Mouse (Mus musculus): ENCODE results near the gene Sec14l1. TPM values are rescaled to one million over a fixed set of nuclear protein-coding genes. Genes with fewer than 3 reads are reported as not detected.
A peak's percentile ranks its signal among the peaks of the same experiment; 100 is the strongest.
"Not testable (repeated sequence)": the region's sequence is repeated elsewhere in the genome, so short reads cannot be mapped to it uniquely, and the experiment has no call there.

The Sec14l1 gene
- polyA plus RNA-seq (2016; fragmentation: Nextera tagmentation; extraction: Ambion mirVana): 67.2 and 67.6 TPM in 2 replicates

GRCm38 (mm10) chr11:117114592-117115345 lies at the start of gene Sec14l1:
Sec14l1 (plus strand) TSS chr11:117115168.
- no peaks in the 10 kb centered on the region for H3K9me3 ChIP-seq
- WGBS: 1% methylated on average over 51 of the region's 67 CpGs
- H3K36me3 ChIP-seq (replicated peaks): peaks cover 8% of the 10 kb centered on the region; the same call in 1 of the 2 replicates
- ATAC-seq (ENCODE audit: low FRiP score): peak; percentile 94
- peak within 1 kb of the TSS; percentile 80 for H3K4me2 ChIP-seq
- H3K4me3 ChIP-seq (replicated peaks): peak within 1 kb of the TSS; percentile 86
- H3K27me3 ChIP-seq: no peaks in the 10 kb centered on the region
- peak within 1 kb of the TSS; percentile 98 for H3K27ac ChIP-seq
- peaks cover 49% of the 10 kb centered on the region for H3K4me1 ChIP-seq
- peak within 1 kb of the TSS; percentile 86 for H3K9ac ChIP-seq

DNA sequence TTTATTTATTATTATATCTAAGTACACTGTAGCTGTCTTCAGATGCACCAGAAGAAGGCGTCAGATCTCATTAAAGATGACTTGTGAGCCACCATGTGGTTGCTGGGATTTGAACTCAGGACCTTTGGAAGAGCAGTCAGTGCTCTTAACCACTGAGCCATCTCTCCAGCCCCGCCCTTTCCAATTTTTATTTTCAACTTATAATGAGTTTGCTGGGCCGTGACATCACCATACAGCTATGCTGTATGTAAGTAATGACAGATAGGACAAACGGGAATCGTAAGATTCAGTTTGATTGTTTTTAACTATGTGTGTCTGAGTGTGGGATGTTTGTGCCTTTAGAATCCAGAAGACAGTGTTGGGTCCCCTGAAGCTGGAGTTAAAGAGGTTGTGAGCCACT lies 49.4 kb upstream of the Sec14l1 start:
- Histone ChIP-seq H3K27me3 (peaks cover 26% of the 10 kb centered on the region), H3K4me1 (peaks cover 20% of the 10 kb centered on the region)
- not testable (repeated sequence) for H3K4me2 ChIP-seq; H3K9ac ChIP-seq; H3K36me3 ChIP-seq (replicated peaks); H3K4me3 ChIP-seq (replicated peaks); ATAC-seq (ENCODE audit: low FRiP score); H3K9me3 ChIP-seq; H3K27ac ChIP-seq
- WGBS: 88% methylated on average over 5 of the region's 5 CpGs

- H3K4me1 ChIP-seq: peaks cover 17% of the 10 kb centered on the region
- no peak overlapping the region for H3K4me2 ChIP-seq
- no peak overlapping the region for H3K4me3 ChIP-seq (replicated peaks)
- 76% methylated on average over 5 of the region's 5 CpGs for WGBS
- no peaks in the 10 kb centered on the region for H3K36me3 ChIP-seq (replicated peaks)
- ATAC-seq (ENCODE audit: low FRiP score): no peak
- H3K27me3 ChIP-seq: peaks cover 32% of the 10 kb centered on the region
- H3K9ac ChIP-seq: no peak overlapping the region
- no peak overlapping the region for H3K27ac ChIP-seq
- H3K9me3 ChIP-seq: no peaks in the 10 kb centered on the region
These were observed 48.2 kb upstream of the Sec14l1 start for GRCm38 (mm10) chr11:117066738-117067137.

DNA sequence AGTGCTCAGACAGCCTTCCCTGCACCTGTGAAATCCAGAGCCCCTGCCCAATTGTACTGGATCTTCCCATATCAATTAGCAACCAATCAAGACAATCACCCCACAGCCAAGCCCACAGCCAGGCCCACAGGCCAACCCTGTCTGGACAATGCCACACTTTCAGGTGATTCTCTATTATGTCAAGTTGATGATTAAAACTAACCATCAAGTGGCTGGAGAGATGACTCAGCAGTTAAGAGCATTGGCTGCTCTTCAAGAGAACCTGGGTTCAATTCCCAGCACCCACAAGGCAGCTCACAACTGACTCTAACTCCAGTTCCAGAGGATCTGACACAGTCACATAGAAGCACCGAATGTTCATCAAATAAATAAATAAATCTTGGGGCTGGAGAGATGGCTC lies 46.6 kb upstream of the Sec14l1 start:
- H3K27me3 ChIP-seq: peaks cover 26% of the 10 kb centered on the region
- no peaks in the 10 kb centered on the region for H3K9me3 ChIP-seq
- no peak overlapping the region for H3K4me3 ChIP-seq (replicated peaks)
- no peak for ATAC-seq (ENCODE audit: low FRiP score)
- WGBS: 86% methylated on average over 1 of the region's 1 CpGs
- H3K4me2 ChIP-seq: no peak overlapping the region
- no peaks in the 10 kb centered on the region for H3K36me3 ChIP-seq (replicated peaks)
- H3K9ac ChIP-seq: no peak overlapping the region
- H3K27ac ChIP-seq: no peak overlapping the region
- peaks cover 8% of the 10 kb centered on the region for H3K4me1 ChIP-seq

DNA sequence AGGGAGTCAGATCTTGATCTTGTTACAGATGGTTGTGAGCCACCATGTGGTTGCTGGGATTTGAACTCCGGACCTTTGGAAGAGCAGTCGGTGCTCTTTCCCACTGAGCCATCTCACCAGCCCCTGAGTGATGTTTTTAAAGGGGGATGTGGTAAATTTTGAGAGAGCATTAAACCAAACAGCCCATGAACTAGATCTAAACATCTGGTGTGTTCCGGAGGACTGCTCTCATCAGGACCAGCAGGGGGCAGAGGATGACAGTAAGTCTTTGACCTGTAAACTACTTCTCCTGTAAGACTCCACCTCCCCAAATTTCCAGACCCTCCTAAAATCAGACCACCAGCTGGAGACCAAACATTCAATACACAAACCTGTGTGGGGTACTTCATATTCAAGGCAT lies 45.9 kb upstream of the Sec14l1 start:
- Histone ChIP-seq H3K9me3 (no peaks in the 10 kb centered on the region), H3K36me3 (replicated peaks) (no peaks in the 10 kb centered on the region), H3K4me3 (replicated peaks) (no peak overlapping the region), H3K27me3 (peaks cover 20% of the 10 kb centered on the region), H3K27ac (no peak overlapping the region), H3K9ac (no peak overlapping the region), H3K4me1 (0 out of 2 replicates have a peak, but pooled peaks cover 2% of the 10 kb centered on the region), H3K4me2 (no peak overlapping the region)
- 84% methylated on average over 3 of the region's 3 CpGs for WGBS
- no peak for ATAC-seq (ENCODE audit: low FRiP score)

GRCm38 (mm10) chr11:117070711-117071110 lies 44.3 kb upstream of the Sec14l1 start:
- ATAC-seq (ENCODE audit: low FRiP score): no peak
- 88% methylated on average over 7 of the region's 7 CpGs for WGBS

GRCm38 (mm10) chr11:117072128-117072527 lies 42.8 kb upstream of the Sec14l1 start:
- H3K36me3 ChIP-seq (replicated peaks): no peaks in the 10 kb centered on the region
- no peak overlapping the region for H3K4me3 ChIP-seq (replicated peaks)
- H3K27me3 ChIP-seq: 0 out of 2 replicates have a peak, but pooled peaks cover 7% of the 10 kb centered on the region
- no peak; the same call in 1 of the 2 replicates for ATAC-seq (ENCODE audit: low FRiP score)
- H3K9me3 ChIP-seq: no peaks in the 10 kb centered on the region
- 0 out of 2 replicates have a peak overlapping the region, but pooled peaks have one; percentile 13 for H3K4me2 ChIP-seq
- no peak overlapping the region for H3K27ac ChIP-seq
- under 1% methylated on average over 13 of the region's 13 CpGs for WGBS
- H3K4me1 ChIP-seq: peaks cover 9% of the 10 kb centered on the region
- no peak overlapping the region for H3K9ac ChIP-seq

More at GRCm38 (mm10) chr11:117070711-117071110, 44.3 kb upstream of the Sec14l1 start:
- Histone ChIP-seq H3K4me3 (replicated peaks) (no peak overlapping the region), H3K9ac (no peak overlapping the region), H3K27me3 (0 out of 2 replicates have a peak, but pooled peaks cover 7% of the 10 kb centered on the region), H3K4me1 (no peaks in the 10 kb centered on the region), H3K4me2 (no peak overlapping the region), H3K9me3 (no peaks in the 10 kb centered on the region), H3K27ac (no peak overlapping the region), H3K36me3 (replicated peaks) (no peaks in the 10 kb centered on the region)

- peaks cover 8% of the 10 kb centered on the region for H3K36me3 ChIP-seq (replicated peaks)
- no peak overlapping the region for H3K4me2 ChIP-seq
- H3K27me3 ChIP-seq: 0 out of 2 replicates have a peak, but pooled peaks cover 7% of the 10 kb centered on the region
- 92% methylated on average over 9 of the region's 9 CpGs for WGBS
- no peak for ATAC-seq (ENCODE audit: low FRiP score)
- H3K4me3 ChIP-seq (replicated peaks): no peak overlapping the region
- no peaks in the 10 kb centered on the region for H3K9me3 ChIP-seq
- peaks cover 21% of the 10 kb centered on the region for H3K4me1 ChIP-seq
- H3K9ac ChIP-seq: no peak overlapping the region
- no peak overlapping the region for H3K27ac ChIP-seq
These were observed 41.5 kb upstream of the Sec14l1 start for GRCm38 (mm10) chr11:117073426-117073825.

DNA sequence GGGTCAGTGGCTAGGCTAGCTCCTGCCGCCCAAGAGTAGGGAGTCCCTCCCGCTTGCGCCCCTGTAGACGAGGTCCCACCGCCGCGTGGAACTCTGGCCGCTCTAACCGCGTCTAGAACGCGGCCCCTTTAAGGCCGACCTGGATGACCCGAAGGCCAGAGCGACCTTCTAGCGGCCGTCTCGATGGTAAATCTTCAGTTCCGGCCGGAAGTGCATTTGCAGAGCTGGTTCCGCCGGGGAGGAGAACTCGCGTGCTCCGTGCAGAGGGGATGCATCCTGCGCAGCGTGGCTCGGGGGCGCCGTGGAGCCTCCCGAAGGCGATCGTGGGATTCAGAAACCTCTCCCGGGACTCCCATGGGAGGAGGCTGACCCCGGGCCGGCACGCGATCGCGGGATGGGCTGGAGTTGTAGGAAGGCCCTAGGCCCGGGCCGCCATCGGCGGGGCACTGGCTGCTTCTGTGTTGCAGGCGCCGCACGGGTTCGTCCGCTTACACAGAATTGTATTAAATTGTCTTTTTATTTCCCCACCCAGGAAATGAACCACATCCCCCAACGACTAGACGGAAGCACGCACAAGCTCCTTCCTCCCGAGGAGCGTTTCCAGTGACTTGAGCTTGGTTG lies 38.3 kb upstream of the Sec14l1 start:
- peak overlapping the region; percentile 97 for H3K4me2 ChIP-seq
- H3K4me3 ChIP-seq (replicated peaks): peak overlapping the region; percentile 89
- ATAC-seq (ENCODE audit: low FRiP score): peak; percentile 66
- H3K36me3 ChIP-seq (replicated peaks): peaks cover 35% of the 10 kb centered on the region
- H3K27me3 ChIP-seq: no peaks in the 10 kb centered on the region
- H3K27ac ChIP-seq: peak overlapping the region; percentile 82
- H3K4me1 ChIP-seq: peaks cover 27% of the 10 kb centered on the region
- no peaks in the 10 kb centered on the region for H3K9me3 ChIP-seq
- under 1% methylated on average over 54 of the region's 54 CpGs for WGBS
- peak overlapping the region; percentile 90 for H3K9ac ChIP-seq

GRCm38 (mm10) chr11:117077227-117077626 lies 37.7 kb upstream of the Sec14l1 start:
- no peak for ATAC-seq (ENCODE audit: low FRiP score)

GRCm38 (mm10) chr11:117077902-117078301 lies 37.1 kb upstream of the Sec14l1 start:
- Histone ChIP-seq H3K27ac (no peak overlapping the region), H3K27me3 (no peaks in the 10 kb centered on the region), H3K4me3 (replicated peaks) (peak overlapping the region; percentile 89), H3K4me1 (peaks cover 36% of the 10 kb centered on the region), H3K4me2 (peak overlapping the region; percentile 97), H3K36me3 (replicated peaks) (peaks cover 35% of the 10 kb centered on the region), H3K9ac (0 out of 2 replicates have a peak overlapping the region, but pooled peaks have one; percentile 90), H3K9me3 (no peaks in the 10 kb centered on the region)
- WGBS: 88% methylated on average over 8 of the region's 8 CpGs
- no peak for ATAC-seq (ENCODE audit: low FRiP score)

More at GRCm38 (mm10) chr11:117077227-117077626, 37.7 kb upstream of the Sec14l1 start:
- peak overlapping the region; percentile 97 for H3K4me2 ChIP-seq
- peaks cover 35% of the 10 kb centered on the region for H3K36me3 ChIP-seq (replicated peaks)
- peaks cover 32% of the 10 kb centered on the region for H3K4me1 ChIP-seq
- H3K27me3 ChIP-seq: no peaks in the 10 kb centered on the region
- peak overlapping the region; percentile 90 for H3K9ac ChIP-seq
- no peaks in the 10 kb centered on the region for H3K9me3 ChIP-seq
- WGBS: 7% methylated on average over 8 of the region's 8 CpGs
- peak overlapping the region; percentile 89 for H3K4me3 ChIP-seq (replicated peaks)
- H3K27ac ChIP-seq: peak overlapping the region; percentile 82

DNA sequence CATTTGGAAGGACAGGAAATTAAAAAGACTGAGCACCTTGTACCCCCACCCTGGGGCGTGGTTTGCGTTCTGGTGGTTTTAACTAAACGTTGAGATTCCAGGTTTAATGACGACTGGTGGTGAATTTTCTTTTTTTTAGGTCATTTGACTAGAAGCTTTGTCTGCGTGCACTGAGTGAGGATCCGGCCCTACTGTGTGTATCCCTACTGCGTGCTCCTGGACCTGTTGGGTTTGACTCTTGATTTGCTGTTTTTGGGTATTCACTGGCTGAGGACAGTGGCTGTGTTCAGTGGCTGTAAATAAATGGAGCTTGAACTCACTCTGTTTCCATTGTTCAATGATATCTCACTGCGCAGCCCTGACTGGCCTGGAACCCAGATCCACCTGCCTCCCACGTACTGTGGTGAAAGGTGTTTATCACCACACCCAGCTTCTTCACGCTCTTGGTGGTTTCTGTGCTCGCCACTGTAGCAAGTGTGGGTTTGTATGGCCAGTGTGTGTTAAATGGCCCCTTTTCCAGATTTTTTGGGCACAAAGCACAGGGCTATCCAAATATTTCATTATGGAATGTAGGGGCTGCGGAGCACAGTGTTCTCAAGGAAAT lies 36.2 kb upstream of the Sec14l1 start:
- Histone ChIP-seq H3K4me1 (peaks cover 36% of the 10 kb centered on the region), H3K9ac (no peak overlapping the region)
- WGBS: 94% methylated on average over 12 of the region's 12 CpGs

More for the DNA sequence above, 36.2 kb upstream of the Sec14l1 start:
- Histone ChIP-seq H3K4me2 (no peak overlapping the region), H3K27me3 (no peaks in the 10 kb centered on the region), H3K4me3 (replicated peaks) (no peak overlapping the region), H3K36me3 (replicated peaks) (peaks cover 41% of the 10 kb centered on the region), H3K9me3 (no peaks in the 10 kb centered on the region), H3K27ac (no peak overlapping the region)
- ATAC-seq (ENCODE audit: low FRiP score): no peak
